Mouse (Mus musculus) heart, postnatal 0 days (tissue): ENCODE results near the gene Baz2b.

Experiments
- CTCF ChIP-seq: IDR thresholded peaks from 2 replicates; pipeline ENCODE4 v1.5.1; 2016; ENCODE audit warnings: antibody characterized with exemption, control low read depth, low read depth
- EP300 ChIP-seq: IDR thresholded peaks from 2 replicates; pipeline ENCODE4 v1.6.1; 2016; ENCODE audit warnings: antibody characterized with exemption, low read depth

GRCm38 (mm10) chr2:60125049-60126004 lies 84.3 kb downstream of the Baz2b start:
- TF ChIP-seq CTCF (no peak), EP300 (no peak)
